Mouse (Mus musculus): ENCODE data around the gene Ifit3. TPM values are rescaled to one million over a fixed set of nuclear protein-coding genes. Genes with fewer than 3 reads are reported as not detected.
A peak's percentile ranks its signal among the peaks of the same experiment; 100 is the strongest.

Ifit3 gene
- polyA plus RNA-seq, 1 experiment from 2014 or later, result 0.62 TPM

DNA sequence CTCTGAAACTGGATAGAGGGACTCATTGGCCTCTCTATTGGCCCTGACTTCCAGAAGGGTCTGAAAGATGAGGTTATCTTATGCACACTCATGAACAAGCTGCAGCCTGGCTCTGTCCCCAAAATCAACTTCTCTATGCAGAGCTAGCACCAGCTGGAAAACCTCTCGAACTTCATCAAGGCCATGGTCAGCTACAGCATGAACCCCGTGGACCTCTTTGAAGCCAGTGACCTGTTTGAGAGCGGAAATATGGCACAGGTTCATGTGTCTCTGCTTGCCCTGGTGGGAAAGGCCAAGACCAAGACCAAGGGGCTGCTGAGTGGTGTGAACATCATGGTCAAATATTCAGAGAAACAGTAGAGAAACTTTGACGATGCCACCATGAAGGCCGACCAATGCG lies 40.5 kb downstream of the Ifit3 start:
- no peaks in the 10 kb centered on the region for H3K27me3 ChIP-seq (replicated peaks; ENCODE audit: control insufficient read depth, insufficient read depth, low read length)
- 89% methylated on average over 6 of the region's 6 CpGs for WGBS
- H3K9ac ChIP-seq (ENCODE audit: low read depth, low read length), result no peak overlapping the region
- no peaks in the 10 kb centered on the region for H3K4me1 ChIP-seq (replicated peaks; ENCODE audit: control insufficient read depth, insufficient read depth, low read length)
- no peaks in the 10 kb centered on the region for H3K9me3 ChIP-seq (ENCODE audit: control insufficient read depth, low read length)
- ATAC-seq (replicated peaks; ENCODE audit: low FRiP score), result no peak
- no peaks in the 10 kb centered on the region for H3K36me3 ChIP-seq (ENCODE audit: control insufficient read depth, insufficient read depth, low read length)
- H3K4me2 ChIP-seq, result no peak overlapping the region
- no peak for DNase-seq (ENCODE audit: low spot score)
- H3K27ac ChIP-seq (ENCODE audit: low read depth, low read length), result no peak overlapping the region
- H3K4me3 ChIP-seq (ENCODE audit: low read depth, low read length), result no peak overlapping the region

DNA sequence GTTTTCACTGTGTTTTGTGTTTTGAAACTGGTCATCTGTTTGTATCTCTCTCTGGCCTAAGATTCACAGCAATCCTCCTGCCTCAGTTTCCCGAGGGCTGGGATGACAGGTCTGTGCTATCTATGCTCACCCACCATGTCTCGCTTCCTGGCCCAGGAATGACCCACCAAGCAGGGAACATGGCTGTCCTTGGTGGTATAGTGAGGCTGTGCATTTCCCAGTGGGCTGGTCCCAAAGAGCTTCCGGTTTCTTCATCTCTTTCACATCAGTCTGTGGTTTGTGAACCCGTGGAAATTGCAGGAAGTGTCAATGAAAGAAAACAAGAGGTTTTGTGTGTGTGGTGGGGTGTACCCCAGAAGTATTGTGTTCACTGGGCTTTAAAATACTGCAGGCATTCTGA lies 41.3 kb downstream of the Ifit3 start:
- Histone ChIP-seq H3K4me1 (replicated peaks; ENCODE audit: control insufficient read depth, insufficient read depth, low read length) (no peaks in the 10 kb centered on the region), H3K27ac (ENCODE audit: low read depth, low read length) (no peak overlapping the region), H3K4me2 (no peak overlapping the region), H3K36me3 (ENCODE audit: control insufficient read depth, insufficient read depth, low read length) (no peaks in the 10 kb centered on the region), H3K9me3 (ENCODE audit: control insufficient read depth, low read length) (no peaks in the 10 kb centered on the region), H3K9ac (ENCODE audit: low read depth, low read length) (no peak overlapping the region), H3K4me3 (ENCODE audit: low read depth, low read length) (no peak overlapping the region), H3K27me3 (replicated peaks; ENCODE audit: control insufficient read depth, insufficient read depth, low read length) (no peaks in the 10 kb centered on the region)
- no peak for ATAC-seq (replicated peaks; ENCODE audit: low FRiP score)
- WGBS, result 66% methylated on average over 4 of the region's 4 CpGs
- DNase-seq (ENCODE audit: low spot score), result no peak

DNA sequence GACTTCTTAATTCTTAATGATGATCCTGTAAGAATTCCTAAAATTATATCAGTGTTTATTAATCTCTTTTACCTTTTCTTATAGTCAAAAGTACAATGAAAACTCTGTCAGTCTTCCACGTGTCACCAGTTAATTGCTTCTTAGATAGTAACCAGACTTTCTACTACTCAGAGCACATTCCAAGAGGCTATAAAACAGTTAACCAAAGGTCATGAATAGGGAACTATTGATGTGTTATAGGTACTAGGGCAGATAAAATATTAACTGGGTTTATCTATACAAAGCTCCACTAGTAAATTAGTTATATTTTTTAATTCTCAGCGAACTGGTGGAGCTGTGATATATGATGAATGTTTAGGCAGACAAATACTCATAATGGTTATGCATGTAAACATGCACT lies 44.2 kb downstream of the Ifit3 start:
- Histone ChIP-seq H3K36me3 (ENCODE audit: control insufficient read depth, insufficient read depth, low read length) (no peaks in the 10 kb centered on the region), H3K9ac (ENCODE audit: low read depth, low read length) (no peak overlapping the region), H3K4me3 (ENCODE audit: low read depth, low read length) (no peak overlapping the region), H3K4me2 (no peak overlapping the region), H3K27ac (ENCODE audit: low read depth, low read length) (no peak overlapping the region), H3K9me3 (ENCODE audit: control insufficient read depth, low read length) (no peaks in the 10 kb centered on the region), H3K27me3 (replicated peaks; ENCODE audit: control insufficient read depth, insufficient read depth, low read length) (no peaks in the 10 kb centered on the region), H3K4me1 (replicated peaks; ENCODE audit: control insufficient read depth, insufficient read depth, low read length) (no peaks in the 10 kb centered on the region)
- WGBS, result 58% methylated on average over 2 of the region's 2 CpGs
- no peak for DNase-seq (ENCODE audit: low spot score)
- ATAC-seq (replicated peaks; ENCODE audit: low FRiP score), result no peak

DNA sequence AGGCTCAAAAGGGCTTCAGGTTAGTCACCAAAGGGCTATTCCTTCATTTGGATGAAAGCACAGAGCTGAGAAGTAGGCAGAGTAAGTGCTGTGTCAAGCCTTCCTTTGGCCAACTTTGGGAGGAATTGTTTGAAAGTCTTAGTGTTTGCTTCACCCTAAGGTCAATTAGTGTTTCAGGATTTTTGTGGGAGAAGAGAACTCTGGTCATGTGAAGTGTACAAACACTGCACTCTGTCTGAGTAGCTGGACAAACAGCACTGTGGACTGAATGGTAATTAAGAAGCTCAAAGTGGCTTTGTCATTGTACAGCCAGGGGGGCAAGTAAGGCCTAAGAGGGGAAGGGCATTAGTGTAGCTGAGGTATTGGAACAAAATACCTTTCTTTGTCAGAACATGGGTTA lies 48.2 kb downstream of the Ifit3 start:
- no peak overlapping the region for H3K4me2 ChIP-seq
- H3K27ac ChIP-seq (ENCODE audit: low read depth, low read length), result no peak overlapping the region
- H3K9ac ChIP-seq (ENCODE audit: low read depth, low read length), result no peak overlapping the region
- ATAC-seq (replicated peaks; ENCODE audit: low FRiP score) (no peak), DNase-seq (ENCODE audit: low spot score) (no peak)
- no peak overlapping the region for H3K4me3 ChIP-seq (ENCODE audit: low read depth, low read length)
- H3K9me3 ChIP-seq (ENCODE audit: control insufficient read depth, low read length), result no peaks in the 10 kb centered on the region
- H3K36me3 ChIP-seq (ENCODE audit: control insufficient read depth, insufficient read depth, low read length), result no peaks in the 10 kb centered on the region
- H3K4me1 ChIP-seq (replicated peaks; ENCODE audit: control insufficient read depth, insufficient read depth, low read length), result no peaks in the 10 kb centered on the region
- no peaks in the 10 kb centered on the region for H3K27me3 ChIP-seq (replicated peaks; ENCODE audit: control insufficient read depth, insufficient read depth, low read length)

DNA sequence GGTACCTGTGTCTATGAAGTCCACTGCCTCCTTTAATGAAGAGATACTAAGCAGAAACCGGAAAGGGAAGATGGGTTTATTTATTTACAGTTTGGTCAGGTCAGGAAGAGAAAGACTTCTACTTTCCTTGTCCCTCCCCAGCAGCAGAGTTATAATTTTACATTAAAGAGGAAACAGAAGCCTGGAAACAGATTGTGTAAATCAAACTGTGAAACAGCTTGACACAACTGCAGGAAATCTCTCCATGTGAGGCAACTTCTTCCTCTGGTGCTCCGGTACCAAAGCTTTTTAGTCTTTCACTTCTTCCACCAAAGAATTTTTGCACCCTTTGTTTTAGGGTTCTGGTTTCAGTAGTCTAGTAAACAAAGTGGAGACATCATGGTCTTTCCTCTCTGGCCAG lies 50.2 kb downstream of the Ifit3 start:
- DNase-seq (ENCODE audit: low spot score), result no peak
- Histone ChIP-seq H3K27me3 (replicated peaks; ENCODE audit: control insufficient read depth, insufficient read depth, low read length) (no peaks in the 10 kb centered on the region), H3K27ac (ENCODE audit: low read depth, low read length) (no peak overlapping the region), H3K36me3 (ENCODE audit: control insufficient read depth, insufficient read depth, low read length) (no peaks in the 10 kb centered on the region), H3K4me3 (ENCODE audit: low read depth, low read length) (no peak overlapping the region), H3K9ac (ENCODE audit: low read depth, low read length) (no peak overlapping the region), H3K4me1 (replicated peaks; ENCODE audit: control insufficient read depth, insufficient read depth, low read length) (no peaks in the 10 kb centered on the region), H3K9me3 (ENCODE audit: control insufficient read depth, low read length) (no peaks in the 10 kb centered on the region), H3K4me2 (no peak overlapping the region)
- WGBS, result 49% methylated on average over 2 of the region's 2 CpGs
- no peak for ATAC-seq (replicated peaks; ENCODE audit: low FRiP score)

DNA sequence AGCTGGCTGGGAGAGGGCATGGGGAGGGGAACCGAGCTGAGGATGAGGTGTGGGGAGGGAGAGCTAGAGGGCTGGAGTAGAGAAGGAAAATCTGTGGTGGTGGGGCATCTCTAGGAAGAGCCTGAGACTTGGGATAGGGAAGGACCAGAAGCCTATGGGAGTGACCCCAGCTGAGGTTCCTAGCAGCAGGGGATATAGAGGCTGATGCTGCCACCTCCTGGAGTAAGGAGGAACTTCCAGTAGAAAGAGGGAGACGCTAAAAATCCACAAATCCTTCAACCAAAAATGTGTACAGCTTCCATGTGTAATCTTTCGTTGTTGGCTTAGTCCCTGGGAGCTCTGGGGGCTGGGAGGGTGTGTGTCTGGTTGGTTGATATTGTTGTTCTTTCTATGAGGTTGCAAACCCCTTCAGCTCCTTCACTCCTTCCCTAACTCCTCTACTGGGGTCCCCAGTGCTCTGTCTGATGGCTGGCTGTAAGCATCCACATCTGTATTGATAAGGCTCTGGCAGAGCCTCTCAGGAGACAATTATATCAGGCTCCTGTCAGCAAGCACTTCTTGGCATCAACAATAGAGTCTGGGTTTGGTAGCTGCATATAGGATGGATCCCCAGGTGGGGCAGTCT lies 53.7 kb downstream of the Ifit3 start:
- H3K4me1 ChIP-seq (replicated peaks; ENCODE audit: control insufficient read depth, insufficient read depth, low read length), result no peaks in the 10 kb centered on the region
- no peak overlapping the region for H3K9ac ChIP-seq (ENCODE audit: low read depth, low read length)
- peak; percentile 56; the same call in 1 of the 2 replicates for ATAC-seq (replicated peaks; ENCODE audit: low FRiP score)
- H3K27ac ChIP-seq (ENCODE audit: low read depth, low read length), result no peak overlapping the region
- H3K36me3 ChIP-seq (ENCODE audit: control insufficient read depth, insufficient read depth, low read length), result no peaks in the 10 kb centered on the region
- no peak overlapping the region for H3K4me3 ChIP-seq (ENCODE audit: low read depth, low read length)
- H3K4me2 ChIP-seq, result no peak overlapping the region
- DNase-seq (ENCODE audit: low spot score), result no peak
- WGBS, result 12% methylated on average over 3 of the region's 3 CpGs
- H3K9me3 ChIP-seq (ENCODE audit: control insufficient read depth, low read length), result no peaks in the 10 kb centered on the region
- H3K27me3 ChIP-seq (replicated peaks; ENCODE audit: control insufficient read depth, insufficient read depth, low read length), result no peaks in the 10 kb centered on the region

Other genes with a start within 250 kb of the Ifit3 start
- gene Ch25h, start 108.4 kb upstream of the Ifit3 start, polyA plus RNA-seq (2014; fragmentation: Nextera tagmentation; extraction: Ambion mirVana), result 0.82 and 1.5 TPM in 2 replicates
- 48.2 and 53.6 TPM in 2 replicates for gene Lipa, start 56.1 kb upstream of the Ifit3 start, polyA plus RNA-seq (2014; fragmentation: Nextera tagmentation; extraction: Ambion mirVana)
- 5.2 and 5.8 TPM in 2 replicates for gene Ifit2, start 32.8 kb upstream of the Ifit3 start, polyA plus RNA-seq (2014; fragmentation: Nextera tagmentation; extraction: Ambion mirVana)
- gene Ifit1bl1, start 18.4 kb downstream of the Ifit3 start, polyA plus RNA-seq (2014; fragmentation: Nextera tagmentation; extraction: Ambion mirVana), result 0.07 and 0.13 TPM in 2 replicates
- gene Ifit3b, start 24.4 kb downstream of the Ifit3 start, polyA plus RNA-seq (2014; fragmentation: Nextera tagmentation; extraction: Ambion mirVana), result not detected in 2 replicates
- not detected in 2 replicates for gene Ifit1bl2, start 57.2 kb downstream of the Ifit3 start, polyA plus RNA-seq (2014; fragmentation: Nextera tagmentation; extraction: Ambion mirVana)
- 0.13 and 0.14 TPM in 2 replicates for gene Ifit1, start 57.3 kb downstream of the Ifit3 start, polyA plus RNA-seq (2014; fragmentation: Nextera tagmentation; extraction: Ambion mirVana)
- 11.6 and 13.0 TPM in 2 replicates for gene Slc16a12, start 163.8 kb downstream of the Ifit3 start, polyA plus RNA-seq (2014; fragmentation: Nextera tagmentation; extraction: Ambion mirVana)